Mouse (Mus musculus) embryonic facial prominence, embryonic 14.5 days (tissue): ENCODE measurements at regions not wholly inside any gene's neighbourhood (a gene's known extent, or its start where the extent isn't known, plus 50 kb on each side); places are given as distances from the start of the nearest gene placed in this dataset.

Experiments
- ATAC-seq: fragments of 200-750 bp; cut with Nextera tagmentation; 2 replicates; pipeline ENCODE4 v1.8.0; 2017; ENCODE audit warnings: low read depth, moderate number of reproducible peaks, moderate TSS enrichment
- DNase-seq: peaks from one replicate; pipeline ENCODE4 v3.0.0-alpha.2; 2015; ENCODE audit warnings: low spot score
- H3K27ac ChIP-seq: fragments of 300-500 bp; sonication (generic); replicated peaks from 2 replicates; pipeline ENCODE4 v1.5.1; 2014; ENCODE audit warnings: low read depth, mild to moderate bottlenecking, low read length, moderate library complexity
- H3K27me3 ChIP-seq: fragments of 300-500 bp; sonication (generic); replicated peaks from 2 replicates; pipeline ENCODE4 v1.6.1; 2014; ENCODE audit warnings: low read length; ENCODE audit not compliant: control insufficient read depth, insufficient read depth
- H3K36me3 ChIP-seq: fragments of 300-500 bp; sonication (generic); 2 replicates; pipeline ENCODE4 v1.6.1; 2014; ENCODE audit warnings: low read length, mixed read lengths; ENCODE audit not compliant: control insufficient read depth, insufficient read depth
- H3K4me1 ChIP-seq: fragments of 300-500 bp; sonication (generic); 2 replicates; pipeline ENCODE4 v1.6.1; 2014; ENCODE audit warnings: antibody characterized with exemption, low read length; ENCODE audit not compliant: control insufficient read depth, insufficient read depth
- H3K4me2 ChIP-seq: fragments of 300-500 bp; sonication (generic); 2 replicates; pipeline ENCODE4 v1.6.1; 2014; ENCODE audit warnings: low read depth, mild to moderate bottlenecking, low read length, moderate library complexity, mixed read lengths
- H3K4me3 ChIP-seq: fragments of 300-500 bp; sonication (generic); 2 replicates; pipeline ENCODE4 v1.5.1; 2014; ENCODE audit warnings: low read depth, mild to moderate bottlenecking, low read length
- H3K9ac ChIP-seq: fragments of 300-500 bp; sonication (generic); 2 replicates; pipeline ENCODE4 v1.6.1; 2014; ENCODE audit warnings: low read depth, mild to moderate bottlenecking, low read length, moderate library complexity, mixed read lengths
- H3K9me3 ChIP-seq: fragments of 300-500 bp; sonication (generic); 2 replicates; pipeline ENCODE4 v1.6.1; 2016; ENCODE audit warnings: low read length; ENCODE audit not compliant: control insufficient read depth
- WGBS: fragments of 180-500 bp; shearing (Covaris S2); extraction: QIAGEN DNeasy Blood & Tissue Kit; methylation state at CpG from one replicate; pipeline ENCODE4 v1.1.7; 2014; 5-methylcytosine and 5-hydroxymethylcytosine counted together

- ATAC-seq (no peak), DNase-seq (no peak)
- Histone ChIP-seq H3K4me3 (no peak overlapping the region), H3K27ac (no peak overlapping the region), H3K9ac (no peak overlapping the region), H3K4me1 (no peaks in the 10 kb centered on the region), H3K36me3 (no peaks in the 10 kb centered on the region), H3K27me3 (no peaks in the 10 kb centered on the region), H3K9me3 (no peaks in the 10 kb centered on the region), H3K4me2 (no peak overlapping the region)
- 58% methylated on average over 1 of the region's 1 CpGs for WGBS
Observed at GRCm38 (mm10) chr1:108498854-108499253, 909.0 kb downstream of the Serpinb8 start.

GRCm38 (mm10) chr1:108527424-108527823 is 937.6 kb downstream of the Serpinb8 start:
- DNase-seq (no peak), ATAC-seq (no peak)
- Histone ChIP-seq H3K9ac (no peak overlapping the region), H3K4me2 (no peak overlapping the region), H3K4me3 (no peak overlapping the region), H3K27me3 (no peaks in the 10 kb centered on the region), H3K9me3 (no peaks in the 10 kb centered on the region), H3K27ac (no peak overlapping the region), H3K4me1 (no peaks in the 10 kb centered on the region), H3K36me3 (no peaks in the 10 kb centered on the region)
- 43% methylated on average over 2 of the region's 2 CpGs for WGBS

GRCm38 (mm10) chr1:108538238-108538637 is 948.4 kb downstream of the Serpinb8 start:
- WGBS = 65% methylated on average over 11 of the region's 11 CpGs
- ATAC-seq = no peak
- no peak overlapping the region for H3K27ac ChIP-seq

GRCm38 (mm10) chr1:108548721-108549120 is 958.9 kb downstream of the Serpinb8 start:
- no peak overlapping the region for H3K4me2 ChIP-seq
- ATAC-seq = peak; percentile 68; the same call in 1 of the 2 replicates
- H3K9ac ChIP-seq = no peak overlapping the region
- no peak overlapping the region for H3K4me3 ChIP-seq
- H3K9me3 ChIP-seq = no peaks in the 10 kb centered on the region
- no peaks in the 10 kb centered on the region for H3K36me3 ChIP-seq
- WGBS = 50% methylated on average over 2 of the region's 2 CpGs
- no peaks in the 10 kb centered on the region for H3K4me1 ChIP-seq
- H3K27ac ChIP-seq = no peak overlapping the region
- no peaks in the 10 kb centered on the region for H3K27me3 ChIP-seq
- DNase-seq = peak; percentile 4

More at GRCm38 (mm10) chr1:108538238-108538637, 948.4 kb downstream of the Serpinb8 start:
- no peaks in the 10 kb centered on the region for H3K27me3 ChIP-seq
- no peak for DNase-seq
- H3K9me3 ChIP-seq = no peaks in the 10 kb centered on the region
- H3K9ac ChIP-seq = no peak overlapping the region
- H3K4me2 ChIP-seq = no peak overlapping the region
- H3K36me3 ChIP-seq = no peaks in the 10 kb centered on the region
- no peak overlapping the region for H3K4me3 ChIP-seq
- H3K4me1 ChIP-seq = no peaks in the 10 kb centered on the region

GRCm38 (mm10) chr1:108558882-108559281 is 969.1 kb downstream of the Serpinb8 start:
- no peaks in the 10 kb centered on the region for H3K27me3 ChIP-seq
- H3K27ac ChIP-seq = no peak overlapping the region
- no peaks in the 10 kb centered on the region for H3K4me1 ChIP-seq
- no peak for DNase-seq
- H3K9me3 ChIP-seq = no peaks in the 10 kb centered on the region
- no peaks in the 10 kb centered on the region for H3K36me3 ChIP-seq
- no peak for ATAC-seq
- H3K4me2 ChIP-seq = no peak overlapping the region
- H3K4me3 ChIP-seq = no peak overlapping the region
- H3K9ac ChIP-seq = no peak overlapping the region
- WGBS = 72% methylated on average over 1 of the region's 1 CpGs

- no peaks in the 10 kb centered on the region for H3K27me3 ChIP-seq
- H3K9me3 ChIP-seq = no peaks in the 10 kb centered on the region
- no peaks in the 10 kb centered on the region for H3K4me1 ChIP-seq
- no peak overlapping the region for H3K4me2 ChIP-seq
- no peak overlapping the region for H3K9ac ChIP-seq
- ATAC-seq = no peak
- 58% methylated on average over 1 of the region's 1 CpGs for WGBS
- no peak for DNase-seq
- H3K27ac ChIP-seq = no peak overlapping the region
- H3K36me3 ChIP-seq = no peaks in the 10 kb centered on the region
- no peak overlapping the region for H3K4me3 ChIP-seq
Observed at GRCm38 (mm10) chr1:108562981-108563380, 973.2 kb downstream of the Serpinb8 start.

GRCm38 (mm10) chr1:108571977-108572376 is 982.2 kb downstream of the Serpinb8 start:
- no peak overlapping the region for H3K9ac ChIP-seq
- DNase-seq (peak; percentile 84), ATAC-seq (peak; percentile 65; the same call in 1 of the 2 replicates)
- no peak overlapping the region for H3K4me2 ChIP-seq
- H3K4me3 ChIP-seq = no peak overlapping the region
- 33% methylated on average over 3 of the region's 3 CpGs for WGBS
- H3K27me3 ChIP-seq = no peaks in the 10 kb centered on the region
- H3K27ac ChIP-seq = no peak overlapping the region; the same call in 1 of the 2 replicates
- no peaks in the 10 kb centered on the region for H3K36me3 ChIP-seq
- H3K4me1 ChIP-seq = peaks cover 6% of the 10 kb centered on the region; the same call in 1 of the 2 replicates
- H3K9me3 ChIP-seq = no peaks in the 10 kb centered on the region

- DNase-seq = peak; percentile 61
- no peak for ATAC-seq
- Histone ChIP-seq H3K4me2 (no peak overlapping the region), H3K4me1 (peaks cover 6% of the 10 kb centered on the region; the same call in 1 of the 2 replicates), H3K9ac (no peak overlapping the region), H3K36me3 (no peaks in the 10 kb centered on the region), H3K4me3 (no peak overlapping the region), H3K27me3 (no peaks in the 10 kb centered on the region), H3K9me3 (no peaks in the 10 kb centered on the region), H3K27ac (no peak overlapping the region)
Observed at GRCm38 (mm10) chr1:108572765-108573164, 983.0 kb downstream of the Serpinb8 start.

- Histone ChIP-seq H3K27me3 (no peaks in the 10 kb centered on the region), H3K9ac (no peak overlapping the region), H3K4me2 (no peak overlapping the region), H3K27ac (no peak overlapping the region), H3K4me1 (peaks cover 6% of the 10 kb centered on the region; the same call in 1 of the 2 replicates), H3K36me3 (no peaks in the 10 kb centered on the region), H3K4me3 (no peak overlapping the region), H3K9me3 (no peaks in the 10 kb centered on the region)
- 70% methylated on average over 6 of the region's 6 CpGs for WGBS
- ATAC-seq (no peak), DNase-seq (peak; percentile 1)
Observed at GRCm38 (mm10) chr1:108576806-108577205, 987.0 kb downstream of the Serpinb8 start.
